Mouse (Mus musculus): ENCODE measurements around the gene AI837181.
A peak's percentile ranks its signal among the peaks of the same experiment; 100 is the strongest.

AI837181 gene

GRCm38 (mm10) chr19:5472857-5473256, 47.9 kb downstream of the AI837181 start:
- no peak for DNase-seq (ENCODE audit: low spot score)

GRCm38 (mm10) chr19:5473720-5474119, 48.8 kb downstream of the AI837181 start, which contains the start of gene Efemp2:
Gene Efemp2, plus strand, starts transcription at chr19:5473954.
- DNase-seq (ENCODE audit: low spot score), result peak; percentile 85

DNA sequence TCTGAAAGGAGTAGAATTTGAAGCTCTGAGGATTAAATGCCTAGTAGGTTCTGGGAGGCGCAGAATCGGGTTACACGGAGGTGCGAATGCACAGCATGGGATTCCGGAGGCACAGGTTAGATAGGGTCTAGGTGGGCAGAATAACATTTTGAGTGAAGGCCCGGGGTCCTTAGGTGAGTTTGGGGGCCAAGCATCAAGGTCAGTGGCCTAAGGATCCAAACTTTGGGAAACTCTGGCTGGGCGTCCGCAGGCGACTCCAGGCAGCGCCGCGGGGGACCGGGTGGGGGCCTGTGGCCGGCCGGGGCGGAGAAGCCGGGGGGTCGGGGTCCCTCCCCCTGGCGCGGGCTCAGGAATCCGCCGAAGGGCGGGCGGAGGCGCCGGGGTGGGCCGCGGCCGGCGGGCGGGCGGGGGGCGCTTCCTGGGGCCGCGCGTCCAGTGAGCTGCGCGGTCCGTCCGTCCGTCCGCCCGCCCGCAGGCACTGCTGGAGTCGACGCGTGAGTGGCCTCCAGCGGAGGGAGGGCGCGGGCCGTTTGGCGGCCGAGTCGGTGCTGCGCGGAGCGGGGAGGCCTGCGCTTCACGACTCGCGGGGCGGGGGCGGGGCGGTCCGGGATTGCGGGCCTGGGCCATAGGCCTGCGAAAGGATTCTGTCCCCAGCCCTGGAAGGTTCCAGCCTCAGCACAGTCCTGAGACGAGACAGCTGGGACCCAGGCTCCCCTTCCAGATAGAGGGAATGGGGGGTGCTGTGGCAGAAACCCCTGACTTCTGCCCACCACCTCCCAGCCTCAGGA, 49.5 kb downstream of the AI837181 start:
- DNase-seq (ENCODE audit: low spot score), result peak; percentile 62

DNA sequence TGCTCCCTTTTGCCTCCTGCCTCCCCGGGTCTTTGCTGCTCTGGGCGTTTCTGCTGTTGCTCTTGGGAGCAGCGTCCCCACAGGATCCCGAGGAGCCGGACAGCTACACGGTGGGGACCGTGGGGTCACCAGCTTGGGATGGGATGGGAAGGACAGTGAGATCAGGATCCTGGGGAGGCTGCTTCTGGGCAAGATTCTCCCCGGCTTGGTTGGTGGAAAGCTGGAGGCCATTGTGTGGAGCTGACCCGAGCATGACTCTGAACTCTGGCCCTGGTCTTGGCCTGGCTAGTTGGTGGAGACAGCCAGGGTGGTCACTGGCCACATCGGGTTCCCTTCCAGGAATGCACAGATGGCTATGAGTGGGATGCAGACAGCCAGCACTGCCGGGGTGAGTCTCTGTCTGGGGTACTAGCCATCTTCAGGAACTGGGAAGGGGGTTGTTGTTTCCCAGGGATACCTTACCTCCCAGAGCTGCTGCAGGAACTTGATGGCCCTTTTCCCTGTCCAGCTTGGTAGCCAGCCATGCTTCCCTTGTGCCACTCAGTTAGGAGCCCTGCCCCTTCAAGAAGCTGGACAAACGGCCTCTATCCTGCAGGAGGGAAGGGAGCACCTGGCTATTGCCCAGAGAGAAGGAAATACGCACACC, 50.2 kb downstream of the AI837181 start:
- no peak for DNase-seq (ENCODE audit: low spot score)
